Mouse (Mus musculus) Patski (cell line): ENCODE results near the gene Defb26. TPM values are rescaled to one million over a fixed set of nuclear protein-coding genes. Genes with fewer than 3 reads are reported as not detected.

Experiments used
- ATAC-seq: fragments of 100-300 bp; one replicate; pipeline ENCODE4 v1.8.0; 2021
- CTCF ChIA-PET: fragments of 350-600 bp; sonication (Branson Sonifier 250); formaldehyde crosslinking; loops from one replicate; lab custom pipeline; 2022; ENCODE audit warnings: inconsistent platforms; lab: Charles Lee
- POLR2A ChIA-PET: fragments of 350-600 bp; sonication (Branson Sonifier 250); formaldehyde crosslinking; loops from one replicate; lab custom pipeline; 2022; ENCODE audit warnings: antibody characterized with exemption, inconsistent platforms; lab: Charles Lee
- DNase-seq: peaks from one replicate; pipeline ENCODE4 v3.0.0-alpha.2; 2011; ENCODE audit warnings: low read depth, low spot score
- H3K27me3 ChIP-seq: fragments of 371-371 bp; one replicate; pipeline ENCODE4 v1.5.1; 2021
- CTCF ChIP-seq: fragments of 100-300 bp; IDR thresholded peaks from one replicate; pipeline ENCODE4 v1.5.1; 2021
- in situ Hi-C: fragments of 300-500 bp; cut with MboI; formaldehyde crosslinking; loops from 3 replicates; pipeline ENCODE4 v1.11.1; 2018; ENCODE audit warnings: low pct_unique_long_range_greater_than_20kb, mixed read lengths
- polyA plus RNA-seq: library from polyadenylated mRNA; unstranded; gene quantifications from one replicate; pipeline ENCODE4 v1.2.3, GENCODE M21; 2021

The Defb26 gene
- not detected for polyA plus RNA-seq

DNA sequence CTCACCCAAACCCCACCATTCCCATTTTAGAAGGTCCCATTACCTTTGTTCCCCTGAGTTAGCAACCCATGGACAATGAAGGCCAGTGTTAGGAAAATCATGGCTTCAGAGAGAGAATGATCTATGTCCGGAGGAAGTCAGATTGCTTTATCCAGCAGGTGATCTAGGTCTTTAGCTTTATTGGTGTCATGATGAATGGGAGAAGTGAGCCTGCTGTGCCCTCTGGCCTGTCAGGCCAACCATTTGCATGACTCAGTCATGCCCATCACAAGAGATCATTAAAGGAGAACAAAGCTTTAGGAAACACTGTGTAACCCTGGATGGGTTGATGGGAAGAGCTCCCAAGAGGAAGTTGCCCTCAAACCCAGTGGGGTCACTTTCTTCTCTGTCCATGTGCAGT is at the start of gene Defb26:
Gene Defb26, minus strand, starts transcription at position 101 of the 400 bp plus-strand sequence.
- CTCF ChIA-PET: interaction anchor here (1.0 kb wide), 1 partner anchor 23 kb away, joined by 3 read pairs; no protein-coding TSS in a partner anchor

GRCm38 (mm10) chr2:152556655-152557054 is 45.2 kb upstream of the Defb26 start:
- no peak for TF ChIP-seq CTCF
- in situ Hi-C loops: no loop called here
- H3K27me3 ChIP-seq: no peaks in the 10 kb centered on the region
- ChIA-PET CTCF (interaction anchor here (1.4 to 1.5 kb wide), 3 partner anchors 11 to 30 kb away, joined by 3 read pairs; no protein-coding TSS in a partner anchor), POLR2A (interaction anchor here (0.7 kb wide), 1 partner anchor 1378 kb away, joined by 5 read pairs; no protein-coding TSS in a partner anchor)
- ATAC-seq: no peak
- no peak for DNase-seq

More for the DNA sequence above, at the start of gene Defb26:
- POLR2A ChIA-PET: no interaction called here
- DNase-seq (no peak), ATAC-seq (no peak)
- TF ChIP-seq CTCF: no peak
- in situ Hi-C loops: no loop called here
- peaks cover 48% of the 10 kb centered on the region for H3K27me3 ChIP-seq

DNA sequence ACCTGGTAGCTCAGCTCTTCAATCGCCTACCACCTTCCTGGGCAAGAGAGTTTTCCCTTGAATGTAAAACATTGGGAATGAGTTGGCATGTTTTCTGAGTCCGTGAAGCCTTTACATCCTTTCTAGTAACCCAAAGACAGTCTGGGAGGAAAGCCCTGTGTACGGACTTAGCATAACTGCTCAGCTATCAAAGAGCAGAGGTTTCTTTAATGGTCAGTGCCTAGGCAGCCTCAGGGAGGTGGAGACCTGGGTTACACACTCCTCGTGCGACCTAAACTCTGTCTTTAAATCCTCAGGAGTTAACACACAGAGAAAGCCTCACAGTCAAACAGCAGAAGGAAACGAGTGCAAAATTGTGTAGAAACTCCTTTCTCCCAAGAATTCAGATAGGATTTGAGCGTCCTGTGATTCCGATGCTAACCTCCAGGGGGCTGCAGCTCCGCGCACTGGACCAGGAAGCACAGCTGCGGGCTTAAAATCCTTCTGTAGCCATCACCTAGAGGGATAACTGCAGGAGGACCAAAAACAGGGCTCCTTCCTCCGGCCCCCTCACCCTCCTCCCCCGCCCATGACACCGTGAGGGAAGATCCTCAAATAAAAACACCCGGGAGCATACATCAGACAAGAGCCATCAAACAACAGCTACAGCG is 42.4 kb upstream of the Defb26 start:
- DNase-seq (no peak), ATAC-seq (peak; percentile 84)
- TF ChIP-seq CTCF: peak; percentile 94
- in situ Hi-C loops: no loop called here
- H3K27me3 ChIP-seq: no peaks in the 10 kb centered on the region
- ChIA-PET POLR2A (interaction anchor here (0.6 kb wide), 1 partner anchor 22 kb away, joined by 4 read pairs; no protein-coding TSS in a partner anchor), CTCF (interaction anchor here (0.8 to 4.8 kb wide), 14 partner anchors 10 to 161 kb away, joined by 3 to 26 read pairs (median 4); partner anchors contain the start of gene Defb36)

DNA sequence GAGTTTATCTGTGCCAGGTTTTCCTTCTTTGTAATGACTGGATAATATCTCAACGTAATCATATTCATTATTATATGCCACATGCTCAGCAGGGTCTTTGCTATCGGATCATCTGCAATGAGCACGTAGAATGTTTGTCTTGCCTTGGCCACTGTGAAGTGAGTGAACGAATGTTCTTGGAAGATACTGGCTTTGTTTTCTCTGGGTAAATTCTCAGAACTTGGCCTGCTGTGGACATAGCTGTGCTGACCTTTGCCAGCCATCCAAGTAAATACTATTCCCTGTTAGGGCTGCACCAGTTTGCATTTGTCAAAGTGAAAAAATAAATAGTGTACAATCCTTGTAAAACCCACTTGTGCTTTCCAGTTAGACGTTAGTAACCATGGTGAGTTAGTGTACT is 36.6 kb upstream of the Defb26 start:
- no peak for TF ChIP-seq CTCF
- no peaks in the 10 kb centered on the region for H3K27me3 ChIP-seq
- ATAC-seq (no peak), DNase-seq (no peak)
- in situ Hi-C loops: loop anchor here (5.0 kb wide), 1 partner anchor 71 kb away; the partner anchor contains the start of gene Defb20
- CTCF ChIA-PET: interaction anchor here (0.7 to 1.6 kb wide), 2 partner anchors 14 to 73 kb away, joined by 3 read pairs; no protein-coding TSS in a partner anchor
- POLR2A ChIA-PET: no interaction called here

- peak; percentile 95 for TF ChIP-seq CTCF
- in situ Hi-C loops: loop anchor here (5.0 kb wide), 1 partner anchor 67 kb away; the partner anchor contains the start of gene Defb20
- ChIA-PET CTCF (interaction anchor here (0.7 to 3.6 kb wide), 19 partner anchors 9 to 102 kb away, joined by 3 to 26 read pairs (median 4); partner anchors contain the start of genes Defb23 and Gm17416), POLR2A (no interaction called here)
- peak; percentile 43 for DNase-seq
- H3K27me3 ChIP-seq: no peaks in the 10 kb centered on the region
- ATAC-seq: peak; percentile 84
Measured at GRCm38 (mm10) chr2:152544691-152545090, 33.2 kb upstream of the Defb26 start.

GRCm38 (mm10) chr2:152543478-152543877 is 32.0 kb upstream of the Defb26 start:
- no peak for TF ChIP-seq CTCF
- ATAC-seq: no peak
- in situ Hi-C loops: no loop called here
- H3K27me3 ChIP-seq: no peaks in the 10 kb centered on the region
- ChIA-PET POLR2A (no interaction called here), CTCF (interaction anchor here (1.1 to 3.6 kb wide), 10 partner anchors 10 to 101 kb away, joined by 3 to 26 read pairs (median 10); partner anchors contain the start of genes Defb28 and Gm17416)
- DNase-seq: no peak

DNA sequence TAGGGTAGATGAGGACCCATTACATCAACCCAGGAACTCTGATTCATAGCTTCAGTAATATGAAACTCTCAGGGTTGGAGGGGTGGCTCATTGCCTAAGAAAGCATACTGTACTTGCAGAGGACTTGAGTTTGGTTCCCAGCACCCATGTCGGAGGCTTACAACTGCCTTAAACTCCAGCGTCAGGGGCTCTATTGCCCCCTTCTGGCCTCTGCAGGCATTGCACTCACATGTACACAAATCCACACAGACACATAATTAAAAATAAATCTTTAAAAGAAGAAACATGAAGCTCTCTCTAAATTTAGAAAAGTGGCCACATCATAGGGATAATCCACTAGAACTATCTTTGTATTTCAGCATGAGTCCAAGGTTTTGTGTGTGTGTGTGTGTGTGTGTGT is 31.4 kb upstream of the Defb26 start:
- ATAC-seq: no peak
- CTCF ChIA-PET: interaction anchor here (1.1 to 3.6 kb wide), 8 partner anchors 10 to 94 kb away, joined by 3 to 26 read pairs (median 8); partner anchors contain the start of gene Defb28
- POLR2A ChIA-PET: interaction anchor here (0.6 to 1.2 kb wide), 2 partner anchors 26 to 177 kb away, joined by 3 to 4 read pairs; no protein-coding TSS in a partner anchor
- DNase-seq: no peak
- in situ Hi-C loops: no loop called here
- H3K27me3 ChIP-seq: no peaks in the 10 kb centered on the region
- TF ChIP-seq CTCF: peak; percentile 39

- no peak for TF ChIP-seq CTCF
- DNase-seq (no peak), ATAC-seq (no peak)
- POLR2A ChIA-PET: interaction anchor here (1.2 kb wide), 1 partner anchor 27 kb away, joined by 3 read pairs; no protein-coding TSS in a partner anchor
- in situ Hi-C loops: no loop called here
- CTCF ChIA-PET: interaction anchor here (1.0 to 3.6 kb wide), 5 partner anchors 11 to 74 kb away, joined by 3 to 26 read pairs (median 4); no protein-coding TSS in a partner anchor
- no peaks in the 10 kb centered on the region for H3K27me3 ChIP-seq
Measured at GRCm38 (mm10) chr2:152541979-152542378, 30.5 kb upstream of the Defb26 start.

- ATAC-seq: no peak
- no peak for DNase-seq
- ChIA-PET CTCF (interaction anchor here (1.2 to 1.3 kb wide), 2 partner anchors 76 to 90 kb away, joined by 3 read pairs; no protein-coding TSS in a partner anchor), POLR2A (no interaction called here)
- TF ChIP-seq CTCF: peak; percentile 59
- H3K27me3 ChIP-seq: no peaks in the 10 kb centered on the region
- in situ Hi-C loops: no loop called here
Measured at GRCm38 (mm10) chr2:152539944-152540710, 28.6 kb upstream of the Defb26 start, which contains the start of gene Defb29. Gene Defb29, minus strand, starts transcription at chr2:152540098.

- CTCF ChIA-PET: interaction anchor here (1.3 to 1.6 kb wide), 2 partner anchors 25 to 48 kb away, joined by 3 read pairs; no protein-coding TSS in a partner anchor
- no peak for ATAC-seq
- in situ Hi-C loops: no loop called here
- peaks cover 10% of the 10 kb centered on the region for H3K27me3 ChIP-seq
- peak; percentile 61 for TF ChIP-seq CTCF
- POLR2A ChIA-PET: no interaction called here
- DNase-seq: no peak
Measured at GRCm38 (mm10) chr2:152517981-152518380, 6.5 kb upstream of the Defb26 start, which contains the start of gene Defb28. Gene Defb28, plus strand, starts transcription at chr2:152518255.
